Mouse (Mus musculus) testis, adult 2 months (tissue): ENCODE measurements around the gene Fam69a. TPM values are rescaled to one million over a fixed set of nuclear protein-coding genes. Genes with fewer than 3 reads are reported as not detected.

Experiments used
- H3K27ac ChIP-seq: fragments of 200-500 bp; 2 replicates; pipeline ENCODE4 v1.5.1; 2012; ENCODE audit warnings: low read depth, low read length; ENCODE audit not compliant: control insufficient read depth, insufficient read depth
- H3K27me3 ChIP-seq: fragments of 200-500 bp; 2 replicates; pipeline ENCODE4 v1.6.1; 2012; ENCODE audit warnings: mild to moderate bottlenecking, low read length, moderate library complexity; ENCODE audit not compliant: control insufficient read depth, insufficient read depth
- H3K36me3 ChIP-seq: fragments of 200-500 bp; 2 replicates; pipeline ENCODE4 v1.6.1; 2012; ENCODE audit warnings: mild to moderate bottlenecking, low read length; ENCODE audit not compliant: control insufficient read depth, insufficient read depth
- H3K4me1 ChIP-seq: fragments of 200-500 bp; 2 replicates; pipeline ENCODE4 v1.6.1; 2012; ENCODE audit warnings: low read length; ENCODE audit not compliant: control insufficient read depth, insufficient read depth
- H3K4me3 ChIP-seq: fragments of 200-500 bp; 2 replicates; pipeline ENCODE4 v1.5.1; 2012; ENCODE audit warnings: low read depth, mild to moderate bottlenecking, low read length, moderate library complexity, mixed read lengths; ENCODE audit not compliant: control insufficient read depth
- CTCF ChIP-seq: fragments of 200-500 bp; IDR thresholded peaks from 2 replicates; pipeline ENCODE4 v1.5.1; 2012; ENCODE audit warnings: low read depth, mild to moderate bottlenecking, inconsistent platforms, low read length, moderate library complexity; ENCODE audit not compliant: control insufficient read depth, insufficient read depth, insufficient replicate concordance
- POLR2A ChIP-seq: fragments of 200-500 bp; IDR thresholded peaks from 2 replicates; pipeline ENCODE4 v1.6.1; 2012; ENCODE audit warnings: low read depth, mild to moderate bottlenecking, inconsistent platforms, low read length, moderate library complexity; ENCODE audit not compliant: control insufficient read depth
- polyA plus RNA-seq: library from polyadenylated mRNA; depleted of rRNA; stranded (reverse); fragments of >200 nt; gene quantifications from 2 replicates; pipeline ENCODE4 v1.2.3, GENCODE M21; 2012; rRNA removed

Fam69a gene
- polyA plus RNA-seq, 1 experiment, result 2.3 TPM

DNA sequence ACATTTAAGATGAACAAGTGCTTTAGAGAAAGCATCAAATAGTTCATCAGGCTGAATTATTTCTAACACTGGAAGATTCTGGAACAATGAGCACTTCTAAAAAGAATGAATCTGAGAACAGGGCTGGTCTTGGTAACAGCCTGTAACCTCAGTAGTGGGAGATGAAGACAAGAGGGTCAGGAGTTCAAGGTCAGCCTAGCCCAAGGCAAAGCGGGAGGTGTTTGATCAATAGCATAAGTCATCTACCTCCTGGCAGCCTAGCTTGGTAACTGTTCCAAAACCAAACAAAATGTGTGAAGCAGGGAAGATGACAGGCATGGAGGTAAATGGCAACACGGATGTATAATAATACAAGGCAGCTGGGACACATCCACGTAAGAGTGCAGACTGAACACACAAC lies 122.9 kb downstream of the Fam69a start:
- no peak for TF ChIP-seq POLR2A
- TF ChIP-seq CTCF, result no peak

DNA sequence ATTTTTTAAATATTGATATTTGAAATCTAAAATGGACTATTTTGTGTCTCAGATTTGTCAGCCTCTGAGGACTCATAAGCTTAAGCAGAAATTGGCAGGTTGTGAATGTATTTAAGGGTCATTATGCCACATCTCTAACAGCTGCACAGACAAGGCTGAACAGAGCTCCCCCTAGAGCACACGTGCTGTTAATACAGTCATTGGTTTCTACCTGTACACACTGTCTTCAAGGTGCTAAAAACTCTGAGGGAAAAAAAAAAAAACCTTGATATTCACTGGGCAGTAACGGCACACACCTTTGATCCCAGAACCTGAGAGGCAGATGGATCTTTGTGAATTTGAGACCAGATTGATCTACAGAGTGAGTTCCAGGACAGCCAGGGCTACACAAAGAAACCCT lies 127.9 kb downstream of the Fam69a start:
- Histone ChIP-seq H3K4me3 (no peak overlapping the region), H3K36me3 (no peaks in the 10 kb centered on the region), H3K27me3 (no peaks in the 10 kb centered on the region), H3K27ac (no peak overlapping the region), H3K4me1 (no peaks in the 10 kb centered on the region)
- TF ChIP-seq CTCF, result no peak
- TF ChIP-seq POLR2A, result no peak

More for the DNA sequence above, 122.9 kb downstream of the Fam69a start:
- Histone ChIP-seq H3K27ac (no peak overlapping the region), H3K4me1 (no peaks in the 10 kb centered on the region; the same call in 1 of the 2 replicates), H3K27me3 (no peaks in the 10 kb centered on the region), H3K4me3 (no peak overlapping the region), H3K36me3 (no peaks in the 10 kb centered on the region)

Other genes with a start within 250 kb of the Fam69a start
- gene Ube2d2b, start 157.0 kb downstream of the Fam69a start, polyA plus RNA-seq, result 277 and 282 TPM in 2 replicates
- 11.3 and 15.1 TPM in 2 replicates for gene Evi5, start 112.0 kb downstream of the Fam69a start, polyA plus RNA-seq
- 20.7 and 20.9 TPM in 2 replicates for gene Rpl5, start 86.6 kb downstream of the Fam69a start, polyA plus RNA-seq
- 27.8 and 39.7 TPM in 2 replicates for gene Mtf2, start 78.6 kb upstream of the Fam69a start, polyA plus RNA-seq
- gene Tmed5, start 145.5 kb upstream of the Fam69a start, polyA plus RNA-seq, result 12.4 and 13.1 TPM in 2 replicates
- 1.3 and 1.7 TPM in 2 replicates for gene Ccdc18, start 145.8 kb upstream of the Fam69a start, polyA plus RNA-seq